Mouse (Mus musculus): ENCODE results near the gene Prkcg. TPM values are rescaled to one million over a fixed set of nuclear protein-coding genes. Genes with fewer than 3 reads are reported as not detected.

The Prkcg gene
- total and polyA plus RNA-seq, 3 experiments: 0.15 to 3.0 (median 0.17) TPM

DNA sequence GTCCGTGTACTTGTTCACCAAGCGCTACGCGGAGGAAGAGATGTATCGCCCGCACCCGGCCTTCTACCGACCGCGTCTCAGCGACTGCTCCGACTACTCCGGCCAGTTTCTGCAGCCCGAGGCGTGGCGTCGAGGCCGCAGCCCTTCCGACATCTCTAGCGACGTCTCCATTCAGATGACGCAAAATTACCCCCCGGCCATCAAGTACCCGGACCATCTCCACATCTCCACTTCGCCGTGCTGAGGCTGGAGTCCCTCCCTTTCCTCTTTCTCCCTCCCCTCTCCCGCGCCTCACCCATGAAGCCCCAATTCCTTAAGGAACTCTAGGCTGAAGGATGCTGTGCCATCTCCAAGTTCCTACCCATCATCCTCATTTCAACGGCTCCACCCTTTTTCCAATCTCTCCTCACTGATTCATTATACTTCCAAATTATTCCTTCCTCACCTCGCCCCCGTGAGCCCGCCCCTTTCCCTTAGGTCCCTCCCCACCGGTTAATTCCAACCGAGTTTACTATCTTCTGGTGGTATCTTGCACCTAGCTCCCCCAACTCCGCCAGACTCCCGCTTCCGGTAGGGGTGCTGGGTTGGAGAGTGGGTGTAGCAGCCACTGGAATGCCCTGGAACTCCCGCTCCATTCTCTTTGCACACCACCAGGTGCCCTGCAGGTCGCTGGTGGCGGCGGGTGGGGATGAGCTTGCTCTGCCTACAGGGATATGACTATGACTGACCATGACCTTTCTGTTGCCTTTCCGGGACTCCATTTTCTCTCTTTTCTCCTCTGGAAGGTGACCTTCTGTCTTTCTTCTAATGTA lies 77.9 kb downstream of the Prkcg start:
- H3K79me2 ChIP-seq (replicated peaks; ENCODE audit: control insufficient read depth, extremely low read depth, insufficient read depth, poor library complexity, severe bottlenecking): no peaks in the 10 kb centered on the region
- no peak overlapping the region for H3K4me3 ChIP-seq (replicated peaks in 1 of 3; ENCODE audit: low read depth in 2 of 3, low read length in 2 of 3, poor library complexity in 1 of 3)
- H3K4me1 ChIP-seq (ENCODE audit: control insufficient read depth in 1 of 2, insufficient read depth in 2 of 2): peaks cover 0 to 18% of the 10 kb centered on the region in 2 experiments; a peak in 3 of 4 replicates
- H3K4me2 ChIP-seq (ENCODE audit: insufficient read depth, low read depth, poor library complexity, severe bottlenecking): no peak overlapping the region
- in situ Hi-C loops (cut with MboI; ENCODE audit: low pct_ligation_motif_present, low pct_unique_long_range_greater_than_20kb, low sequenced_read_pairs): no loop called here
- no peaks in the 10 kb centered on the region for H3K36me3 ChIP-seq (replicated peaks in 1 of 2; ENCODE audit: control insufficient read depth in 1 of 2, insufficient read depth in 1 of 2, low read length in 1 of 2)
- TF ChIP-seq RAD21 (IDR thresholded peaks at IDR 0.05; ENCODE audit: low read depth, low read length) (no peak), USF2 (conservative IDR thresholded peaks at IDR 0.05; ENCODE audit: low read depth, low read length) (no peak), USF1 (IDR thresholded peaks at IDR 0.05; ENCODE audit: low read depth, low read length) (no peak), BHLHE40 (IDR thresholded peaks at IDR 0.05; ENCODE audit: low read depth, low read length) (no peak), SIN3A (IDR thresholded peaks at IDR 0.05; ENCODE audit: low read length) (no peak), GABPA (IDR thresholded peaks at IDR 0.05; ENCODE audit: insufficient replicate concordance, low read depth, low read length) (no peak), NELFE (IDR thresholded peaks at IDR 0.05; ENCODE audit: low read depth, low read length) (no peak), TCF12 (IDR thresholded peaks at IDR 0.05; ENCODE audit: low read depth, low read length) (no peak), CHD1 (IDR thresholded peaks at IDR 0.05; ENCODE audit: low read depth, low read length) (no peak), UBTF (IDR thresholded peaks at IDR 0.05; ENCODE audit: low read depth, low read length) (no peak)
- H3K27me3 ChIP-seq (replicated peaks): no peaks in the 10 kb centered on the region
- no peak for DNase-seq (ENCODE audit: extremely low read depth)
- dilution Hi-C loops (cut with MboI; ENCODE audit: extremely low pct_ligation_motif_present, extremely low pct_unique_long_range_greater_than_20kb, low sequenced_read_pairs): no loop called here
- H3K9ac ChIP-seq (ENCODE audit: insufficient read depth, low read depth): no peak overlapping the region
- no peak overlapping the region for H3K27ac ChIP-seq (ENCODE audit: insufficient read depth, low read depth)
- no peaks in the 10 kb centered on the region for H3K9me3 ChIP-seq (replicated peaks; ENCODE audit: low read length)

DNA sequence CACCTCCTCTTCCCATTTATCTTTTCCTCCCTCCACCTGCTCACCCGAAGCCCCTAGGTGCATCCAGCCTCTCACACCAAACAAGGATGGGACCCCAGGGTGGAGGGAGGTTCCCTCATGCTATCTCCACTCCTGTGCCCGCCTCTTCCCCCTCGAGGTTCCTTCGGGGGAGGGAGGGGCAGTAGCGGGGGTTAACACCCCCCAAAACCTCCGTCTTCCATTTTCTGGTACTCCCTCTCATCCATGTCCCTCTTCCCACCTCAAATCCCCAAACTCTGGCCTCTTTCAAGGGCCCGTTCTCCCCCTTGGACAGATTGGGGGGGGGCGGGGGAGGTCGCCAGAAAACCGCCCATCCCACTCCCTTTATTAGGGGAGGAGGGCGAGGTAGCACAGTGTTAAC lies 78.6 kb downstream of the Prkcg start:
- no peaks in the 10 kb centered on the region for H3K36me3 ChIP-seq (replicated peaks in 1 of 2; ENCODE audit: control insufficient read depth in 1 of 2, insufficient read depth in 1 of 2, low read length in 1 of 2)
- H3K9ac ChIP-seq (ENCODE audit: insufficient read depth, low read depth): no peak overlapping the region
- no peaks in the 10 kb centered on the region for H3K79me2 ChIP-seq (replicated peaks; ENCODE audit: control insufficient read depth, extremely low read depth, insufficient read depth, poor library complexity, severe bottlenecking)
- no peak for DNase-seq (ENCODE audit: extremely low read depth)
- no peaks in the 10 kb centered on the region for H3K9me3 ChIP-seq (replicated peaks; ENCODE audit: low read length)
- H3K4me3 ChIP-seq (replicated peaks in 1 of 3; ENCODE audit: low read depth in 2 of 3, low read length in 2 of 3, poor library complexity in 1 of 3): no peak overlapping the region
- H3K4me1 ChIP-seq (ENCODE audit: control insufficient read depth in 1 of 2, insufficient read depth in 2 of 2): peaks cover 0 to 20% of the 10 kb centered on the region in 2 experiments; a peak in 3 of 4 replicates
- TF ChIP-seq MXI1 (IDR thresholded peaks at IDR 0.05; ENCODE audit: low read depth, low read length) (no peak), UBTF (IDR thresholded peaks at IDR 0.05; ENCODE audit: low read depth, low read length) (no peak), CHD1 (IDR thresholded peaks at IDR 0.05; ENCODE audit: low read depth, low read length) (no peak), SIN3A (IDR thresholded peaks at IDR 0.05; ENCODE audit: low read length) (no peak), ZKSCAN1 (IDR thresholded peaks at IDR 0.05; ENCODE audit: borderline replicate concordance, low read depth, low read length) (no peak), ELF1 (IDR thresholded peaks at IDR 0.05; ENCODE audit: low read depth, low read length) (no peak), CTCF (conservative IDR thresholded peaks at IDR 0.05 in 1 of 2, IDR thresholded peaks at IDR 0.05 in 1 of 2; ENCODE audit: low read depth in 2 of 2, low read length in 2 of 2) (no peak), JUND (conservative IDR thresholded peaks at IDR 0.05; ENCODE audit: low read depth, low read length) (no peak), KAT2A (IDR thresholded peaks at IDR 0.05; ENCODE audit: insufficient replicate concordance, low read length) (no peak), SMC3 (IDR thresholded peaks at IDR 0.05; ENCODE audit: low read depth, low read length) (no peak), MAFK (IDR thresholded peaks at IDR 0.05; ENCODE audit: insufficient replicate concordance, low read length) (no peak), ZNF384 (IDR thresholded peaks at IDR 0.05; ENCODE audit: low read depth, low read length) (no peak), HCFC1 (IDR thresholded peaks at IDR 0.05; ENCODE audit: low read depth, low read length) (no peak), ZMIZ1 (IDR thresholded peaks at IDR 0.05; ENCODE audit: low read depth, low read length) (no peak), TCF12 (IDR thresholded peaks at IDR 0.05; ENCODE audit: low read depth, low read length) (no peak)
- no peak overlapping the region for H3K27ac ChIP-seq (ENCODE audit: insufficient read depth, low read depth)
- dilution Hi-C loops (cut with MboI; ENCODE audit: extremely low pct_ligation_motif_present, extremely low pct_unique_long_range_greater_than_20kb, low sequenced_read_pairs) (no loop called here), in situ Hi-C loops (cut with MboI; ENCODE audit: low pct_ligation_motif_present, low pct_unique_long_range_greater_than_20kb, low sequenced_read_pairs) (no loop called here)
- H3K27me3 ChIP-seq (replicated peaks): no peaks in the 10 kb centered on the region
- H3K4me2 ChIP-seq (ENCODE audit: insufficient read depth, low read depth, poor library complexity, severe bottlenecking): no peak overlapping the region
